ENCODE assay signal across 8 mouse cellular contexts in the genomic region with DNA sequence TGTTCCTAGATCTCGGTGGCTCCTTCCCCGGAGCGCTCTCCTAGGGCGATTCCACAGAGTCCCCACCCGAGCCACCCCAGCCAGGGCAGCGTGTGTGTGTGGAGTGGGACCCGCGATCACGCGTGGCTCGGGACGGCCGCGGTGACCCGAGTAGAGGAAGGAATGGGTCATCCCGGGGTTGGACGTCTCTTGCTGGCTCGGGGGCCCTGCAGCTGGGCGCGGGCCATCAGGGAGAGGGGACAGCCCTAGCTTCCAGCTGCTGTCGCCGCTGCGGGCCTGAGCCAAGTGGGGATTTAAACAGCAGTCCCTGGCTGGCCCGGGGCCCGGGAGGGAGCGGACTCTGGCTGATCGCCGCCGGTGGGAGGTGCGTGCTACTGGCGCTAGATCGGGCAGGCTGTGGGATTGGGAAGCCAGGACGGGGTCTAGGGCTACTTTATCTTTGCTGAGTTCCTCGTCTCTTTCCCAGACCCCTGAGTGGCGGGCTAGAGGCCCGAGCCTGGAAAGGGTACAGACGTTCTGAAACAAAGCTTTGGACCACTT. TPM values are rescaled to one million over a fixed set of nuclear protein-coding genes. Genes with fewer than 3 reads are reported as not detected.
DNase-seq lines count a peak whose midpoint lies in the region; ATAC-seq and TF ChIP-seq lines count a peak whose summit lies in the region.

No protein-coding gene starts in this region.

- H3K36me3 ChIP-seq in ES-E14 (ENCODE audit: control insufficient read depth, insufficient read depth, low read length, poor library complexity, severe bottlenecking): no peaks in the 10 kb centered on the region; the same call in 1 of the 2 replicates
- peaks cover 3% of the 10 kb centered on the region; the same call in 1 of the 2 replicates for H3K36me3 ChIP-seq in forebrain, embryonic 16.5 days (ENCODE audit: control insufficient read depth, insufficient read depth)

- H3K9ac ChIP-seq in ES-E14 (ENCODE audit: insufficient read depth, low read depth, low read length, poor library complexity, severe bottlenecking): peak overlapping the region; percentile 86
- peak overlapping the region; percentile 98 for H3K9ac ChIP-seq in forebrain, embryonic 16.5 days (replicated peaks; ENCODE audit: low read depth, low read length)

- in situ Hi-C loops in ES-E14 (cut with MboI; ENCODE audit: low sequenced_read_pairs in 2 of 2, unreplicated experiment in 2 of 2): no loop called here

- H3K9me3 ChIP-seq in ES-E14 (ENCODE audit: control insufficient read depth, insufficient read depth, low read depth, low read length): no peaks in the 10 kb centered on the region
- H3K9me3 ChIP-seq in forebrain, embryonic 16.5 days (ENCODE audit: control insufficient read depth, low read length): no peaks in the 10 kb centered on the region

- peak overlapping the region; percentile 72 for H3K4me2 ChIP-seq in forebrain, embryonic 16.5 days (ENCODE audit: low read length)

- TF ChIP-seq POLR2A in lung, adult 2 months (IDR thresholded peaks at IDR 0.05; ENCODE audit: borderline replicate concordance, extremely low read depth, low read depth, low read length): peak; percentile 42; the same call in 1 of the 2 replicates

- under 1% methylated on average over 37 of the region's 37 CpGs for WGBS in forebrain, embryonic 16.5 days
- under 1% methylated on average over 37 of the region's 37 CpGs for WGBS in lung, adult 2 months

- peaks cover 2 to 4% of the 10 kb centered on the region in 2 experiments; a peak in 1 of 4 replicates for H3K4me1 ChIP-seq in ES-E14 (ENCODE audit: control insufficient read depth in 2 of 2, insufficient read depth in 2 of 2, low read length in 2 of 2, poor library complexity in 1 of 2)
- peaks cover 43% of the 10 kb centered on the region for H3K4me1 ChIP-seq in forebrain, embryonic 16.5 days (replicated peaks; ENCODE audit: control insufficient read depth, insufficient read depth, low read length)
- H3K4me1 ChIP-seq in lung, adult 2 months (ENCODE audit: control insufficient read depth, insufficient read depth, low read length): peaks cover 9% of the 10 kb centered on the region

- peak; percentile 70 for ATAC-seq in forebrain, embryonic 16.5 days

- intact Hi-C loops in heart, postnatal 36 days (cut with DNase I): loop anchor here (5.0 kb wide), 5 partner anchors 44 to 151 kb away; no protein-coding TSS in a partner anchor

- peak overlapping the region; percentile 81 to 99 for H3K4me3 ChIP-seq in ES-E14 (ENCODE audit: insufficient read depth in 1 of 2, low read depth in 1 of 2, low read length in 2 of 2, poor library complexity in 1 of 2, severe bottlenecking in 1 of 2)
- peak overlapping the region; percentile 99 for H3K4me3 ChIP-seq in forebrain, embryonic 16.5 days (replicated peaks; ENCODE audit: low read length)
- peak overlapping the region; percentile 72 for H3K4me3 ChIP-seq in layer of hippocampus, adult 2 months
- peak overlapping the region; percentile 77 for H3K4me3 ChIP-seq in lung, adult 2 months (replicated peaks; ENCODE audit: extremely low read depth, low read depth, low read length)

- H3K27ac ChIP-seq in ES-E14 (ENCODE audit: insufficient read depth, low read depth, low read length, poor library complexity, severe bottlenecking): no peak overlapping the region
- H3K27ac ChIP-seq in forebrain, embryonic 16.5 days (ENCODE audit: low read length): peak overlapping the region; percentile 98
- peak overlapping the region; percentile 97 for H3K27ac ChIP-seq in layer of hippocampus, adult 2 months

- DNase-seq in ES-E14 (ENCODE audit: low read depth, low spot score): peak; percentile 28
- DNase-seq in cerebellum, adult 11-12 months: peak; percentile 84
- peak; percentile 96 to 98 for DNase-seq in heart, postnatal 36 days
- DNase-seq in layer of hippocampus, adult 2 months (ENCODE audit: low spot score in 2 of 2): peak; percentile 77 to 82
- peak; percentile 93 for DNase-seq in lung, adult 2 months
- peak; percentile 81 for DNase-seq in ovary, adult 18-20 months (ENCODE audit: low spot score)
- peak; percentile 55 for DNase-seq in thymus, postnatal 0 days (ENCODE audit: low spot score)

- no peaks in the 10 kb centered on the region for H3K27me3 ChIP-seq in forebrain, embryonic 16.5 days (replicated peaks; ENCODE audit: control insufficient read depth, insufficient read depth, low read length)

- TF ChIP-seq CTCF in layer of hippocampus, adult 2 months (conservative IDR thresholded peaks at IDR 0.05): no peak
- no peak for TF ChIP-seq CTCF in lung, adult 2 months (IDR thresholded peaks at IDR 0.05; ENCODE audit: insufficient read depth, low read length)

TF ChIP-seq in ES-E14, 5 proteins besides CTCF, POLR2A, EP300 and RAD21:
- TF ChIP-seq ZC3H11A (IDR thresholded peaks at IDR 0.05; ENCODE audit: borderline replicate concordance, low read depth, low read length) (no peak), ZNF384 (IDR thresholded peaks at IDR 0.05; ENCODE audit: low read depth, low read length) (no peak), MAFK (IDR thresholded peaks at IDR 0.05; ENCODE audit: insufficient read depth, low read depth, low read length) (no peak), HCFC1 (IDR thresholded peaks at IDR 0.05; ENCODE audit: borderline replicate concordance, insufficient read depth, low read length) (no peak), CHD2 (IDR thresholded peaks at IDR 0.05; ENCODE audit: low read depth, low read length) (no peak)

RNA-seq across cellular contexts. Expression of gene Cblb, which starts 0.8 kb away (rescaled TPM):
- total RNA-seq in ES-E14 (2012; rRNA removed): 5.1 and 5.2 TPM in 2 replicates
- polyA plus RNA-seq in forebrain, embryonic 16.5 days (2015; fragmentation: Nextera tagmentation; extraction: Ambion mirVana): 20.8 and 21.3 TPM in 2 replicates
- total RNA-seq in heart, postnatal 36 days (2021): 10 to 100 TPM; 15.6 to 18.1 TPM
- total RNA-seq in layer of hippocampus, adult 2 months (2021): 10 to 100 TPM; 38.6 to 40.0 TPM
- polyA plus RNA-seq in lung, adult 2 months (2012; rRNA removed): 15.7 and 21.7 TPM in 2 replicates
- polyA plus RNA-seq in thymus, postnatal 0 days (2015; fragmentation: Nextera tagmentation; extraction: Ambion mirVana): 8.9 and 9.0 TPM in 2 replicates

Comparison
In these comparisons a context has a peak if more than half of its experiments do, and no peak if none do; other contexts are left out.
1. DNase-seq: peak in every context shown above with its lines; median percentile 97 in heart, postnatal 36 days; 93 in lung, adult 2 months; 84 in cerebellum, adult 11-12 months; 81 in ovary, adult 18-20 months; 80 in layer of hippocampus, adult 2 months; 55 in thymus, postnatal 0 days; 28 in ES-E14.